Mouse (Mus musculus): ENCODE results near the gene Htatsf1.

DNA sequence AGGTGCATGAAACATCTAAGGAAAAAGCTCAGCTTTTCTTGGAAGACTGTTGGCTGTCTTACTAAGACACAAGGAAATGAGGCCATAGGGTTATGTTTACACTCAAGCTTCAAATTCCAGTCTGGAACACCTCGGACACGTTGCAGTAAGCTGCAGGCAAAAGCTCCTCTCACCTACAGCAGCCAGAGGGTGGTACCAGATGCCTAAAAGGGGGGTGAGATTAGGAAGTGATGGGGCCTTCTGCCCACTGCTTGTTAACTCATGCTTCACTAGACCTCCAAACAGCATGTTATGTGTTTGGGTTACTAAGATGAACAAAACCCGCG is 572 bp upstream of the Htatsf1 start:
- TF ChIP-seq CTCF (IDR thresholded peaks at IDR 0.05; ENCODE audit: low read depth, low read length) (no peak), POLR2A (IDR thresholded peaks at IDR 0.05; ENCODE audit: extremely low read depth, insufficient read depth, low read length) (no peak)

All from liver, adult 2 months (tissue).